Mouse (Mus musculus) induced T-regulatory cell, adult 2 months (primary cell): ENCODE data around the gene Zfp319.

Source experiments
- DNase-seq: peaks from one replicate; pipeline ENCODE4 v3.0.0-alpha.2; 2012; ENCODE audit warnings: low read depth

The Zfp319 gene

GRCm38 (mm10) chr8:95351461-95351860 is 19.7 kb upstream of the Zfp319 start:
- DNase-seq, result no peak

- no peak for DNase-seq
These were observed 17.3 kb upstream of the Zfp319 start for GRCm38 (mm10) chr8:95348811-95349630.

GRCm38 (mm10) chr8:95348356-95348755 is 16.6 kb upstream of the Zfp319 start:
- no peak for DNase-seq

GRCm38 (mm10) chr8:95346643-95347545 is 15.1 kb upstream of the Zfp319 start:
- peak; percentile 72 for DNase-seq

GRCm38 (mm10) chr8:95344668-95345067 is 12.9 kb upstream of the Zfp319 start:
- no peak for DNase-seq

- DNase-seq, result no peak
These were observed 10.0 kb upstream of the Zfp319 start for GRCm38 (mm10) chr8:95341721-95342120.

GRCm38 (mm10) chr8:95336363-95336762 is 4.6 kb upstream of the Zfp319 start:
- no peak for DNase-seq

GRCm38 (mm10) chr8:95335706-95336105 is 4.0 kb upstream of the Zfp319 start:
- no peak for DNase-seq

GRCm38 (mm10) chr8:95332437-95333199 is 868 bp upstream of the Zfp319 start:
- DNase-seq, result no peak

GRCm38 (mm10) chr8:95331156-95331719 is 512 bp downstream of the Zfp319 start:
- DNase-seq, result no peak

- DNase-seq, result no peak
These were observed 1.4 kb downstream of the Zfp319 start for GRCm38 (mm10) chr8:95330367-95330766.

- DNase-seq, result no peak
These were observed 3.8 kb downstream of the Zfp319 start for GRCm38 (mm10) chr8:95327866-95328465.

GRCm38 (mm10) chr8:95326822-95327221 is 4.9 kb downstream of the Zfp319 start:
- DNase-seq, result no peak

- no peak for DNase-seq
These were observed 7.1 kb downstream of the Zfp319 start for GRCm38 (mm10) chr8:95324646-95325045.

- no peak for DNase-seq
These were observed 8.5 kb downstream of the Zfp319 start for GRCm38 (mm10) chr8:95323201-95323600.

GRCm38 (mm10) chr8:95320224-95321139 is 11.3 kb downstream of the Zfp319 start:
- DNase-seq, result peak; percentile 84

- DNase-seq, result no peak
These were observed 16.4 kb downstream of the Zfp319 start for GRCm38 (mm10) chr8:95315350-95315749.

- no peak for DNase-seq
These were observed 17.0 kb downstream of the Zfp319 start for GRCm38 (mm10) chr8:95314707-95315106.

GRCm38 (mm10) chr8:95313857-95314256 is 17.9 kb downstream of the Zfp319 start:
- no peak for DNase-seq

- peak; percentile 25 for DNase-seq
These were observed 18.9 kb downstream of the Zfp319 start for GRCm38 (mm10) chr8:95312836-95313235.
